Mouse (Mus musculus) liver, embryonic 11.5 days (tissue): ENCODE data around the gene G3bp2. TPM values are rescaled to one million over a fixed set of nuclear protein-coding genes. Genes with fewer than 3 reads are reported as not detected.

Experiments
- ATAC-seq: fragments of 200-750 bp; cut with Nextera tagmentation; replicated peaks from 2 replicates; pipeline ENCODE4 v1.8.0; 2017; ENCODE audit warnings: moderate number of reproducible peaks, mild to moderate bottlenecking, moderate TSS enrichment, moderate library complexity; ENCODE audit not compliant: low FRiP score
- DNase-seq: peaks from one replicate; pipeline ENCODE4 v3.0.0-alpha.2; 2017; ENCODE audit warnings: low spot score
- H3K27ac ChIP-seq: fragments of 300-500 bp; sonication (generic); 2 replicates; pipeline ENCODE4 v1.5.1; 2014; ENCODE audit warnings: mild to moderate bottlenecking, low read depth, low read length, control low read depth
- H3K27me3 ChIP-seq: fragments of 300-500 bp; sonication (generic); replicated peaks from 2 replicates; pipeline ENCODE4 v1.6.1; 2014; ENCODE audit warnings: low read length, mixed read lengths; ENCODE audit not compliant: control insufficient read depth, insufficient read depth
- H3K36me3 ChIP-seq: fragments of 300-500 bp; sonication (generic); 2 replicates; pipeline ENCODE4 v1.6.1; 2014; ENCODE audit warnings: mild to moderate bottlenecking, low read length, moderate library complexity, mixed read lengths; ENCODE audit not compliant: control insufficient read depth, insufficient read depth
- H3K4me1 ChIP-seq: fragments of 300-500 bp; sonication (generic); replicated peaks from 2 replicates; pipeline ENCODE4 v1.6.1; 2014; ENCODE audit warnings: low read length, mixed read lengths; ENCODE audit not compliant: control insufficient read depth, insufficient read depth
- H3K4me2 ChIP-seq: fragments of 300-500 bp; sonication (generic); 2 replicates; pipeline ENCODE4 v1.6.1; 2014; ENCODE audit warnings: mild to moderate bottlenecking, control low read depth, moderate library complexity
- H3K4me3 ChIP-seq: fragments of 300-500 bp; sonication (generic); 2 replicates; pipeline ENCODE4 v1.5.1; 2014; ENCODE audit warnings: low read depth, low read length, control low read depth
- H3K9ac ChIP-seq: fragments of 300-500 bp; sonication (generic); 2 replicates; pipeline ENCODE4 v1.6.1; 2014; ENCODE audit warnings: low read depth, low read length, control low read depth
- H3K9me3 ChIP-seq: fragments of 300-500 bp; sonication (generic); 2 replicates; pipeline ENCODE4 v1.6.1; 2016; ENCODE audit warnings: low read length, inconsistent platforms, mixed read lengths; ENCODE audit not compliant: control insufficient read depth
- WGBS: fragments of 180-500 bp; shearing (Covaris S2); extraction: QIAGEN DNeasy Blood & Tissue Kit; methylation state at CpG from one replicate; pipeline ENCODE4 v1.1.7; 2014; 5-methylcytosine and 5-hydroxymethylcytosine counted together
- polyA plus RNA-seq: library from polyadenylated mRNA; unstranded; fragments of >200 nt; fragmentation: Nextera tagmentation; extraction: Ambion mirVana; gene quantifications from 2 replicates; pipeline ENCODE4 v1.2.1, GENCODE M21; 2014

Gene G3bp2
- polyA plus RNA-seq, 1 experiment from 2014 or later = 127 TPM

- H3K9ac ChIP-seq = no peak overlapping the region
- H3K9me3 ChIP-seq = no peaks in the 10 kb centered on the region
- WGBS = 76% methylated on average over 3 of the region's 3 CpGs
- no peak for DNase-seq
- no peak overlapping the region for H3K27ac ChIP-seq
- no peaks in the 10 kb centered on the region for H3K4me1 ChIP-seq
- H3K36me3 ChIP-seq = no peaks in the 10 kb centered on the region
- ATAC-seq = no peak
- H3K4me2 ChIP-seq = no peak overlapping the region
- no peak overlapping the region for H3K4me3 ChIP-seq
- H3K27me3 ChIP-seq = no peaks in the 10 kb centered on the region
Observed at GRCm38 (mm10) chr5:92094062-92094415, 10.5 kb upstream of the G3bp2 start.

DNA sequence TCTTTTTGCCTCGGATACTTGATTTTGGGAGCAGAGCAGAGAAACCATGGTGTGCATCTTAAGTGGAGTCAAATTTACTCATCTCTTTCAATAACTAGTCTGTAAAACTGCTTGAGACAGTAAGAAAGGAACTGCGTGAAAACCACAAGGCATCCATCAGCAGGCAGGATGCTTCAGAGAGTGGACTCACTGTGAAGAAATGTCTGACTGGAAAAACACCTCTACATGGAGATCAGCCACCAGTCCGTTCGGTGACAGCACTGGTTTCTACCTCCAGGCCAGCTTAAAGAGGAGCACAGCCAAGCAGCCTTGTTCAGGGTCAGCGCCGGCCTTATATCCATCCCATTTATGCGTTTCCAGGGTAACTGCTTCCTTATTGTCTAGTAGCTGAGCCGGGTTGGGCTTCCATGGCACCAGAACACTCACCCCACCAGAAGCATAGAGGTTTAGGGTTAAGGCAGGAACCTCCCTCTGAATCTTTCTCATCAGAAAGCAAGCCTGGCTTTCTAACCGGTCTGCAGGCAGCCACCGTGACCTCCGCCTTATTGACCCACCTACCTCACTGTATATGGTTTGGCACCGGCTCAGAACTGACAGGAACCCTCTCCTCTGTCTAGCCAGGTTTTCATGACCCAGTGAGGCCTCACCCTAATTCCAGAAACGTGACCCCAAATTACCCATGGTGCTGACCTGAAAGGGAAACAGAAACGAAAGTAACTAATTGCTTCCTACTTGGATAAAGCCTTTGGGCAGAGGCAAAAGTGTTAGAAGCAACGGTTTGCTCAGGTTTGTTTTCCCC lies 9.9 kb upstream of the G3bp2 start:
- Histone ChIP-seq H3K4me2 (no peak overlapping the region), H3K9ac (no peak overlapping the region), H3K36me3 (no peaks in the 10 kb centered on the region), H3K27ac (no peak overlapping the region), H3K27me3 (no peaks in the 10 kb centered on the region), H3K4me3 (no peak overlapping the region), H3K4me1 (no peaks in the 10 kb centered on the region), H3K9me3 (no peaks in the 10 kb centered on the region)
- ATAC-seq = no peak
- DNase-seq = no peak
- 70% methylated on average over 15 of the region's 15 CpGs for WGBS

DNA sequence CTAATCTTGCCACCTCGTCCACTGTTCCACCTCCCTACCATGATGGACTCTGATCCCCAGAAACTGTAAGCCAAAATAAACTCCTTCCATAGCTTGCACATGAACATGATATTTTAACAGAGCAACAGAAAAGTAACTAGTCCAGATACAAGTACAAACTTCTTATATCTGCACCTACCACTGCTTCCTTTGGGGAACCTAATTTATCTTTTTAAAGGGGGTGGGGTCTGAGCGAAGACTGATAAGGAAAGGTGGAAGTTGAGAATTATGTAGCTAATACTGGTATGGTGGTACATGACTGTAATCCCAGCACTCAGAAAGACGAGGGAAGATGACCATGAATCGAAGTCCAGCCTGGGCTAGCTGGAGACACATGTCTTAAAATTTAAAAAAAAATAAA lies 4.0 kb upstream of the G3bp2 start:
- Histone ChIP-seq H3K36me3 (no peaks in the 10 kb centered on the region), H3K27me3 (no peaks in the 10 kb centered on the region), H3K4me2 (no peak overlapping the region), H3K9ac (no peak overlapping the region), H3K4me3 (no peak overlapping the region), H3K9me3 (no peaks in the 10 kb centered on the region; the same call in 1 of the 2 replicates), H3K4me1 (no peaks in the 10 kb centered on the region), H3K27ac (no peak overlapping the region)
- ATAC-seq (no peak), DNase-seq (no peak)
- 81% methylated on average over 4 of the region's 4 CpGs for WGBS

DNA sequence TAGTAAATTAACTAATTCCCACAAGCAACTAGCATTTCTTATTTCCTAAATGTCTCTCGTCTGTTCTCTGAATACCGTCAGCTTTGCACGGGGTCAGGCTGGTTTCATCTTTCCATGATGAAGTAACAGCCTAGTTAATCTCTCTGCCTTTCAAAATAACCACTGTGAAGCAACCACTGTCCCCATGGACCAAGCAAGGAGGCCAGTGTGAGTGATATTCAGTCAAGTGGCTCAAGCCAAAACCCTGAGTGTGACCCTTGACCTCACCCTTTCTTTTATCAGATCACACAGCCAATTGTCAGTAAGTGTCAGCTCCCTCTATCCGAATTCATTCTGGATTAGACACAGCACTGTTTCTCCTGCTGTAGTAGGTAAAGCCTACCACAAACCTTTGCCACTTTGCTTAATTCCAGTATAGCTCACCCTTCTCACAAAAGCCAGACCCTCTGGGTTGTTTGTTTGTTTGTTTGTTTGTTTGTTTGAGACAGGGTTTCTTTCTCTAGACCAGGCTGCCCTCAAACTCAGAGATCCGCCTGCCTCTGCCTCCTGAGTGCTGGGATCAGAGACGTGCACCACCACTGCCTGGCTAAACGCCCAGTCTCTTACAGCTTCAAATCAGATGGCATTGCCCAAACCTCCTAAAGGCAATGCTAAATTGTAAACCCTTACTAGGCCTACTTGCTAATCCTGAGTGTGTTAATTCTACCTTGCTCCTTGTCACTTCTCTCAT lies 2.5 kb upstream of the G3bp2 start:
- ATAC-seq (no peak), DNase-seq (no peak)
- WGBS = 82% methylated on average over 7 of the region's 7 CpGs
- no peak overlapping the region for H3K4me3 ChIP-seq
- H3K4me1 ChIP-seq = peaks cover 12% of the 10 kb centered on the region
- H3K9ac ChIP-seq = no peak overlapping the region
- no peaks in the 10 kb centered on the region; the same call in 1 of the 2 replicates for H3K9me3 ChIP-seq
- H3K27me3 ChIP-seq = no peaks in the 10 kb centered on the region
- H3K27ac ChIP-seq = no peak overlapping the region
- H3K36me3 ChIP-seq = no peaks in the 10 kb centered on the region
- no peak overlapping the region for H3K4me2 ChIP-seq

GRCm38 (mm10) chr5:92085246-92085645 lies 1.7 kb upstream of the G3bp2 start:
- no peak for ATAC-seq
- H3K27ac ChIP-seq = no peak overlapping the region
- H3K9me3 ChIP-seq = no peaks in the 10 kb centered on the region; the same call in 1 of the 2 replicates
- H3K4me2 ChIP-seq = no peak overlapping the region
- peaks cover 19% of the 10 kb centered on the region for H3K4me1 ChIP-seq
- WGBS = 63% methylated on average over 4 of the region's 4 CpGs
- H3K4me3 ChIP-seq = no peak overlapping the region
- DNase-seq = no peak
- H3K27me3 ChIP-seq = no peaks in the 10 kb centered on the region
- no peak overlapping the region for H3K9ac ChIP-seq
- H3K36me3 ChIP-seq = no peaks in the 10 kb centered on the region

DNA sequence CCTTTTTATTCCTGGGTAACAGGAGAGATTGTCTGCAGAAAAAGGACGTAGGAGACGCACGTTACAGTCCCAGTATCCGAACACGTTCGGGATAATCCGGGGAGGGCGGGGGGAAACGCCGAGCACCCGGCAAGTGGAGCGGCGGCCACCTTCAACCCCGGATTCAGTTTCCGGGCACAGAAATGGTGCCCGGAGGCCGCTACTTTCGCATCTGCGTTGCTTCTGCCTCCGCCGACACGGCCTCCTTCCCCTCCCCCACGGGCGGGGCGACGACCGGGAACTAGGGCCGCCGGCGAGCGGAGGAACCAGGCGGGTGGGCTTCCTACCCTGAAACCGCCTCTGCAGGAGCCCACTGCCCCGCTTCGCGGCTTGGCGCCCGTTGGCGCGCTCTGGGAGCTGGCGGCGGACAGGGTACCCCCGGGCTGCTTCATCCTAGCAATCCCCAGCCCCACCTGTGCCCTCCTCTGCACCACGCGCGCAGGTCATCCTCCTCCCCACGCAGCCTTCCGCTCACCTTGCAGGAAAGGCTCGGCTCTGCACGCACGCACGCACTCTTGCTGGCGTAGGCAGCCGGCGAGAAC lies 608 bp downstream of the G3bp2 start:
- peak overlapping the region; percentile 98 for H3K9ac ChIP-seq
- peak overlapping the region; percentile 97 for H3K27ac ChIP-seq
- H3K36me3 ChIP-seq = no peaks in the 10 kb centered on the region
- ATAC-seq (peak; percentile 53), DNase-seq (peak; percentile 80)
- H3K4me3 ChIP-seq = peak overlapping the region; percentile 95
- H3K27me3 ChIP-seq = no peaks in the 10 kb centered on the region
- H3K4me1 ChIP-seq = peaks cover 30% of the 10 kb centered on the region
- peak overlapping the region; percentile 79 for H3K4me2 ChIP-seq
- H3K9me3 ChIP-seq = no peaks in the 10 kb centered on the region; the same call in 1 of the 2 replicates
- under 1% methylated on average over 55 of the region's 55 CpGs for WGBS

DNA sequence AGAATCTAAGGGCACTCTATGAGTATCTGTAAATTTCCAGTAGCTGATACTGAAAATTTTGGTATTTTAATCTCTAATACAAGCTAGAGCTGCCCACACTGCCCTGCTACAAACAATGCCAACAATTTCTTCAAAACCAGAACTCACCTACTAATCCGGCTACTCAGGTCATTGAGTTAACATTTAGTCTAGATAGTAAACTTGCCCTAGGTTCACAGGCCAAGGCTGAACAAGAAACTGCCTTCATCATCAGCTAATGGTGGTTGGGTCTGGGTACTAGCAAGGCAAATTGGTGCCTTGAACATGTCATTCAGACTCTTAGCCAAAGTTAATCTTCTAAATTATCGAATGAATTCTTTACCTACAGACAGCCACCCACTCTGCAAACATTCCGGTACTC lies 2.2 kb downstream of the G3bp2 start:
- peak overlapping the region; percentile 95; the same call in 1 of the 2 replicates for H3K4me3 ChIP-seq
- H3K4me1 ChIP-seq = peaks cover 30% of the 10 kb centered on the region
- ATAC-seq = no peak
- DNase-seq = no peak
- peak overlapping the region; percentile 79 for H3K4me2 ChIP-seq
- no peaks in the 10 kb centered on the region for H3K27me3 ChIP-seq
- no peaks in the 10 kb centered on the region; the same call in 1 of the 2 replicates for H3K36me3 ChIP-seq
- H3K9ac ChIP-seq = no peak overlapping the region; the same call in 1 of the 2 replicates
- WGBS = 63% methylated on average over 3 of the region's 3 CpGs
- no peak overlapping the region for H3K27ac ChIP-seq
- no peaks in the 10 kb centered on the region for H3K9me3 ChIP-seq

- Histone ChIP-seq H3K4me2 (peak overlapping the region; percentile 79), H3K27ac (no peak overlapping the region), H3K36me3 (no peaks in the 10 kb centered on the region; the same call in 1 of the 2 replicates), H3K9me3 (no peaks in the 10 kb centered on the region), H3K9ac (no peak overlapping the region), H3K4me1 (peaks cover 30% of the 10 kb centered on the region), H3K27me3 (no peaks in the 10 kb centered on the region), H3K4me3 (no peak overlapping the region)
- ATAC-seq (no peak), DNase-seq (no peak)
- 38% methylated on average over 1 of the region's 1 CpGs for WGBS
Observed at GRCm38 (mm10) chr5:92080400-92080799, 3.1 kb downstream of the G3bp2 start.
